Mouse (Mus musculus): ENCODE results near the gene Hsd11b1. TPM values are rescaled to one million over a fixed set of nuclear protein-coding genes. Genes with fewer than 3 reads are reported as not detected.

Gene Hsd11b1
- polyA plus RNA-seq, 1 experiment from 2014 or later: 2.4 TPM

DNA sequence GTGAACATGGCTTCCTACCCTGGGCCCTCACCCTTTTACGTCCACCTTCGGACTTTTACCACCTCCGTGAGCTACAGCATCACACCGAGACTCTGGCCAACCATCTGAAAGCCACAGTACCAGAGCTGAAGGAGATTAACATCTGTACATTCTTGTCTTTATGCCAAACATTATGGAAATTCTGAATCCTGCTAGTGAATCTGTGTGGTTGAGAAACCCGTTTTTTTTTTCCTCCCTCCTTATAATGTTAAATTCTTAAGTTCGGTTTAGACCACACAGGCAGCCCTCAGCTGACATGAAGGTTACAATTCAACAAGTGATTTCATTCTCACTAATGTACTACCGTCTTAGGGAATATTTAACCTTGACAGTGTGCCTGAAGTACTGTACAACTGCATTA, 28.9 kb downstream of the Hsd11b1 start:
- no peak for ATAC-seq (ENCODE audit: insufficient read depth, low FRiP score, low read depth)
- Histone ChIP-seq H3K27me3 (replicated peaks) (no peaks in the 10 kb centered on the region), H3K9ac (no peak overlapping the region), H3K9me3 (no peaks in the 10 kb centered on the region), H3K36me3 (no peaks in the 10 kb centered on the region), H3K4me2 (no peak overlapping the region), H3K4me1 (no peaks in the 10 kb centered on the region), H3K4me3 (replicated peaks) (no peak overlapping the region), H3K27ac (no peak overlapping the region)
- WGBS: 56% methylated on average over 7 of the region's 7 CpGs

DNA sequence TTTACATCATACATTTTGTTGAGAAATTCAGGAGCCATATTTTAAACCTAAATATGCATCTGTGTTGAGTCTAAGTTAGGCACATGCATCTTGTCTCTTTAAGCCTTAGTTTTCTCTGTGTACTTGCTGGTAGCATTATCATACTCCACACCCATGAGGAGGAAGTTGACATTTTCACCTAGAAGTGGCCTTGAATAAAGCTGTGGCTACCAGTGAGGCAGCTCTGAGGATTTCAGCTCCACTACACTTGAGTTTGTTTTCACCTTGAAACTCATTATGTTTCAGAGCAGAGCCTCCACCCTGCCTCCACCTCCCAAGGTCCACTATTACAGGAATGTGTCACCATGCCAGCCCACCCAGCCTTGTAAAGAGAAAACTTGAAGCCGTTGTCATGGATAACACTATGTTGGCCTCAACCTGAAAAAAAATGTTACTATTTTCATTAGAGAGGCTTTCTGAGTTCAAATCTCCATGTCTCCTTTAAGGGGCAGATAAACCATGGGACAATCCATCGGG, 29.7 kb downstream of the Hsd11b1 start:
- Histone ChIP-seq H3K4me3 (replicated peaks) (no peak overlapping the region), H3K27me3 (replicated peaks) (no peaks in the 10 kb centered on the region), H3K4me2 (no peak overlapping the region), H3K9ac (no peak overlapping the region), H3K27ac (no peak overlapping the region), H3K4me1 (no peaks in the 10 kb centered on the region), H3K9me3 (no peaks in the 10 kb centered on the region), H3K36me3 (no peaks in the 10 kb centered on the region)
- WGBS: 93% methylated on average over 2 of the region's 2 CpGs
- no peak for ATAC-seq (ENCODE audit: insufficient read depth, low FRiP score, low read depth)

- 78% methylated on average over 2 of the region's 2 CpGs for WGBS
- Histone ChIP-seq H3K27me3 (replicated peaks) (no peaks in the 10 kb centered on the region), H3K4me2 (no peak overlapping the region), H3K9ac (no peak overlapping the region), H3K27ac (no peak overlapping the region), H3K9me3 (no peaks in the 10 kb centered on the region), H3K4me1 (no peaks in the 10 kb centered on the region), H3K36me3 (no peaks in the 10 kb centered on the region), H3K4me3 (replicated peaks) (no peak overlapping the region)
- no peak for ATAC-seq (ENCODE audit: insufficient read depth, low FRiP score, low read depth)
These were observed 31.1 kb downstream of the Hsd11b1 start for GRCm38 (mm10) chr1:193232732-193233131.

DNA sequence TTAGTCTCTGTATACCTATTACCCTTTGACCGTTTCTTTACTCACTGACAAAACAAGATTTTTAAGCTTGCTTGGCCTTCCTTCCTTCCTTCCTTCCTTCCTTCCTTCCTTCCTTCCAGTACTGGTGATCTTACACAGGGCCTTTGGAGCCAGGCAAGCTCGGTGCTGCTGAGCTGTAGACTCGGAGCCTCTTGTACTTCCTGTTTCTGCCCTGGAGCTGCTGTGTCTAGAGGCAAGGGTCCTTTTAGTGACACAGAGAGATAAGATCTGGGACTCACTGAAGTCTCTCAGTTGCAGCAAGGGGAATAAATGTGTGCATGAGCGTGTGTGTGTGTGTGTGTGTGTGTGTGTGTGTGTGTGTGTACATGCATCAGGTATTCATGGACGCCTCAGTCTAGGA, 32.9 kb downstream of the Hsd11b1 start:
- Histone ChIP-seq H3K9ac (no peak overlapping the region), H3K36me3 (no peaks in the 10 kb centered on the region), H3K4me1 (no peaks in the 10 kb centered on the region), H3K27ac (no peak overlapping the region; the same call in 1 of the 2 replicates), H3K4me3 (replicated peaks) (no peak overlapping the region), H3K9me3 (no peaks in the 10 kb centered on the region), H3K4me2 (no peak overlapping the region), H3K27me3 (replicated peaks) (no peaks in the 10 kb centered on the region)
- 43% methylated on average over 5 of the region's 5 CpGs for whole genome bisulfite sequencing
- no peak for ATAC-seq (ENCODE audit: insufficient read depth, low FRiP score, low read depth)

DNA sequence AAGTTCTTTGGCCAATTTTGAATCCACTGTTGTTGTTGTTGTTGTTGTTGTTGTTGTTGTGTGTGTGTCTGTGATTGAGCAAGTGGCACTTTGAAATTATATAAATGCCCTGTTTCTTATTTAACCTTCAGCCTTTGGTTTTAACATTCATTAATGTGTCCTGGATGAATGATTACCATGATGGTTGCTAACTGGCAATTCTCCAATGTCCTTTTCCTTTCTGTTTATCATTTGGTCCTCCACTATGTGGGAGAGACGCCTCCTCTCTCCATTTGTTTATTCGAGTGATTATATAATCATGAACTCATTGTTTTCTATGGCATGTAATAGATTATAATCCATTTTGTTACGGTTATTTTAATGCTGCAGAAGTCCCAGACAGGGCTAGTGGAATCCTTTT, 33.3 kb downstream of the Hsd11b1 start:
- Histone ChIP-seq H3K9me3 (no peaks in the 10 kb centered on the region), H3K4me2 (no peak overlapping the region), H3K27me3 (replicated peaks) (no peaks in the 10 kb centered on the region), H3K4me3 (replicated peaks) (no peak overlapping the region), H3K27ac (no peak overlapping the region), H3K4me1 (no peaks in the 10 kb centered on the region), H3K9ac (no peak overlapping the region), H3K36me3 (no peaks in the 10 kb centered on the region)
- 37% methylated on average over 3 of the region's 3 CpGs for WGBS
- no peak for ATAC-seq (ENCODE audit: insufficient read depth, low FRiP score, low read depth)

GRCm38 (mm10) chr1:193229570-193229969, 34.3 kb downstream of the Hsd11b1 start:
- WGBS: 85% methylated on average over 5 of the region's 5 CpGs
- Histone ChIP-seq H3K4me3 (replicated peaks) (no peak overlapping the region), H3K4me2 (no peak overlapping the region), H3K27me3 (replicated peaks) (no peaks in the 10 kb centered on the region), H3K9me3 (no peaks in the 10 kb centered on the region), H3K4me1 (no peaks in the 10 kb centered on the region), H3K36me3 (no peaks in the 10 kb centered on the region), H3K9ac (no peak overlapping the region), H3K27ac (no peak overlapping the region)
- no peak for ATAC-seq (ENCODE audit: insufficient read depth, low FRiP score, low read depth)

- WGBS: 77% methylated on average over 4 of the region's 4 CpGs
- no peak for ATAC-seq (ENCODE audit: insufficient read depth, low FRiP score, low read depth)
- H3K27me3 ChIP-seq (replicated peaks): no peaks in the 10 kb centered on the region
- H3K27ac ChIP-seq: no peak overlapping the region
- no peaks in the 10 kb centered on the region for H3K36me3 ChIP-seq
- H3K4me3 ChIP-seq (replicated peaks): no peak overlapping the region
- no peaks in the 10 kb centered on the region for H3K9me3 ChIP-seq
- H3K4me1 ChIP-seq: no peaks in the 10 kb centered on the region
- H3K9ac ChIP-seq: no peak overlapping the region
- H3K4me2 ChIP-seq: no peak overlapping the region
These were observed 36.3 kb downstream of the Hsd11b1 start for GRCm38 (mm10) chr1:193227537-193227936.

DNA sequence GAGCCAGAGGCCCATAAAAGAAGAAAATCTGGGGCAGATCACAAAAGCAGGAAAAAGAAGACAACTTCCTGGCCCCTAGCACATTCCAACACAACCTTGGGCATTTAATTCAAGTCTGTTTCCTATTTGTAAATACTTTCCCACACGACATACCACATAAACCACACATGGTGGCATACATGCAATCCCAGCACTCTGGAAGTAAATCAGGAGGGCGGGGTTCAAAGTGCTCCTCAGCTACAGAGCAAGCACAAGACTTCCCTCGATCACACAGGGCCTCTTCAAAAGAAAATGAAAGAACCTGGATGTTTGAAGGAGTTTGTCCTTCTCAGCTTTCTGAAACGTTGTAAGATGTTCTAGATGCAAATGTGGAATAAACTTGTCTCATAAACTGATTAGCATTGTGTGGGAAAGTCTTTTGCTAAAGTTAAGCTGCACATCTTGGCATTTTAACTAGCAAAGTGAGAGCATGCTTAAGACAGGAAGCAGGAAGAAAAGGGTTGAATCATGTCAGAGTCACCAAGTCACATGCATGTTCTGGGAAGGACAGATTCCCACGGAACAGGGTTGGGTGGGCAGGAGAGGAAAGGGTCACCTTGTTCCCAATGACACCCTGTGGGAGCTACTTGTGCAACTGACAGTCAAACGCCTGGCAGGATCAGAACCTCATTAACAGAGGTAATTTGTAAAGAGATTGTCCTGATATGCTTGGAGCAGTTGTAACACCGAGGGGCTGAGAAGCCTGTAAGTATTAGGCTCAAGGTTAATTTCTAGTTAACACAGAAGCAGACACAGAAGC, 37.0 kb downstream of the Hsd11b1 start:
- Histone ChIP-seq H3K4me1 (no peaks in the 10 kb centered on the region), H3K9me3 (no peaks in the 10 kb centered on the region), H3K27me3 (replicated peaks) (no peaks in the 10 kb centered on the region), H3K9ac (no peak overlapping the region), H3K4me3 (replicated peaks) (no peak overlapping the region), H3K4me2 (no peak overlapping the region), H3K27ac (no peak overlapping the region), H3K36me3 (no peaks in the 10 kb centered on the region)
- no peak for ATAC-seq (ENCODE audit: insufficient read depth, low FRiP score, low read depth)
- 41% methylated on average over 7 of the region's 7 CpGs for WGBS

- Histone ChIP-seq H3K36me3 (no peaks in the 10 kb centered on the region), H3K27me3 (replicated peaks) (no peaks in the 10 kb centered on the region), H3K4me2 (no peak overlapping the region), H3K9ac (no peak overlapping the region), H3K27ac (no peak overlapping the region), H3K4me1 (no peaks in the 10 kb centered on the region), H3K4me3 (replicated peaks) (no peak overlapping the region), H3K9me3 (no peaks in the 10 kb centered on the region)
- 88% methylated on average over 4 of the region's 4 CpGs for WGBS
- ATAC-seq (ENCODE audit: insufficient read depth, low FRiP score, low read depth): no peak
These were observed 37.8 kb downstream of the Hsd11b1 start for GRCm38 (mm10) chr1:193226114-193226513.

GRCm38 (mm10) chr1:193225531-193225930, 38.3 kb downstream of the Hsd11b1 start:
- H3K27me3 ChIP-seq (replicated peaks): no peaks in the 10 kb centered on the region
- H3K9me3 ChIP-seq: no peaks in the 10 kb centered on the region
- WGBS: 41% methylated on average over 3 of the region's 3 CpGs
- ATAC-seq (ENCODE audit: insufficient read depth, low FRiP score, low read depth): no peak
- H3K4me3 ChIP-seq (replicated peaks): no peak overlapping the region
- H3K27ac ChIP-seq: no peak overlapping the region
- H3K4me1 ChIP-seq: no peaks in the 10 kb centered on the region
- H3K9ac ChIP-seq: no peak overlapping the region
- no peaks in the 10 kb centered on the region for H3K36me3 ChIP-seq
- no peak overlapping the region for H3K4me2 ChIP-seq

DNA sequence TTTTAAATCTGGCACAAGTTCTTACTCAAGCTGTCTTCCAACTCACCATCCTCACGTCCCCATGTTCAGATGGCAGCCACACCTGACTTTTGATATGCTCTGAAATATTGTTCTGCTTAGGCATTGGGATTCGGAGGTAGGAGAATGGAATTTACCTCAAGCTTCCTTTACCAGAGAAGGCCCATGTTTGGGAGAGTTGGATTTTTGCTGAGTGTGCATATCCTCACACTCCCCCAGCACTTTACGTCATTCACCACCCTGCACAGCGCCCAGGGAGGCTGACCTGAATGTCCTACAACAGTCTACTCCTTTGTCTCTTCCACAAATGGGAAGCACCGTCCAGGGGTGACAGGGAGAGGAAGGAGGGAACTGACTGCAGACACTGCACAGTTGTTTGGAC, 43.5 kb downstream of the Hsd11b1 start:
- Histone ChIP-seq H3K36me3 (no peaks in the 10 kb centered on the region), H3K4me3 (replicated peaks) (no peak overlapping the region), H3K27me3 (replicated peaks) (no peaks in the 10 kb centered on the region), H3K27ac (no peak overlapping the region), H3K4me1 (no peaks in the 10 kb centered on the region), H3K4me2 (no peak overlapping the region), H3K9me3 (no peaks in the 10 kb centered on the region), H3K9ac (no peak overlapping the region)
- WGBS: 65% methylated on average over 5 of the region's 5 CpGs
- ATAC-seq (ENCODE audit: insufficient read depth, low FRiP score, low read depth): no peak

DNA sequence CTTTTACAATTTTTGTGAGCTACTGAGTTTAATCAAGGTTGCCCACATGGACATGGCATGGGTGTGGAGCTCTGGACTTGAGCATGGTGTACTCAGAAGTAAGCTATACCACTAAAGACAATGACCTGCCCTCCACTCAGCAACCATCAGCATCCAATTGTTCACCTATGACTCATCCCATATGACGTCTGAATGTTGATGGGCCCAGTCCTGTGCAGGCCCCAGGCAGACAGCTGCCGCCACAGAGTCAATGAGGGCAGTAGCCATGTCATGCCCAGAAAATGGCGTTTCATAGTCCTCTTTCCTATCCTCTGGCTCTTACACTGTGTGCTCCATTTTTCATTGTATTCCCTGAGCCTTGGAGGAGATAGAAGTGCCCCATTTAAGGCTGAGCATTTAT, 47.9 kb downstream of the Hsd11b1 start:
- Histone ChIP-seq H3K9ac (no peak overlapping the region), H3K36me3 (no peaks in the 10 kb centered on the region), H3K4me2 (no peak overlapping the region), H3K27ac (no peak overlapping the region), H3K4me1 (no peaks in the 10 kb centered on the region), H3K9me3 (no peaks in the 10 kb centered on the region), H3K4me3 (replicated peaks) (no peak overlapping the region), H3K27me3 (replicated peaks) (no peaks in the 10 kb centered on the region)
- no peak for ATAC-seq (ENCODE audit: insufficient read depth, low FRiP score, low read depth)
- 74% methylated on average over 3 of the region's 3 CpGs for WGBS

GRCm38 (mm10) chr1:193214053-193214452, 49.8 kb downstream of the Hsd11b1 start:
- H3K9ac ChIP-seq: no peak overlapping the region
- ATAC-seq (ENCODE audit: insufficient read depth, low FRiP score, low read depth): no peak
- no peaks in the 10 kb centered on the region for H3K36me3 ChIP-seq
- H3K4me3 ChIP-seq (replicated peaks): no peak overlapping the region
- WGBS: 70% methylated on average over 5 of the region's 5 CpGs
- no peak overlapping the region for H3K27ac ChIP-seq
- H3K4me1 ChIP-seq: no peaks in the 10 kb centered on the region
- no peaks in the 10 kb centered on the region for H3K27me3 ChIP-seq (replicated peaks)
- H3K9me3 ChIP-seq: no peaks in the 10 kb centered on the region
- H3K4me2 ChIP-seq: no peak overlapping the region

All from stomach, embryonic 15.5 days (tissue).